Mouse (Mus musculus): Measurements from ENCODE around the gene Fbxw11. TPM values are rescaled to one million over a fixed set of nuclear protein-coding genes. Genes with fewer than 3 reads are reported as not detected.
"Not testable (repeated sequence)": the region's sequence is repeated elsewhere in the genome, so short reads cannot be mapped to it uniquely, and the experiment has no call there.

Gene Fbxw11
- polyA plus RNA-seq, 1 experiment from 2014 or later = 59.0 TPM

- ATAC-seq = no peak
- no peak overlapping the region for H3K27ac ChIP-seq (ENCODE audit: low read length)
- peaks cover under 1% of the 10 kb centered on the region; the same call in 1 of the 2 replicates for H3K4me1 ChIP-seq (ENCODE audit: control insufficient read depth, insufficient read depth, low read length)
- H3K9ac ChIP-seq (ENCODE audit: low read depth, low read length) = no peak overlapping the region
- no peak overlapping the region for H3K4me2 ChIP-seq (ENCODE audit: low read depth, low read length)
- no peaks in the 10 kb centered on the region for H3K9me3 ChIP-seq (ENCODE audit: control insufficient read depth, low read length)
- H3K27me3 ChIP-seq (replicated peaks; ENCODE audit: control insufficient read depth, insufficient read depth, low read length) = no peaks in the 10 kb centered on the region
- no peak overlapping the region for H3K4me3 ChIP-seq (ENCODE audit: low read length)
- WGBS = 81% methylated on average over 6 of the region's 6 CpGs
- no peaks in the 10 kb centered on the region for H3K36me3 ChIP-seq (ENCODE audit: control insufficient read depth, insufficient read depth, low read length)
Measured at GRCm38 (mm10) chr11:32610616-32611015, 31.9 kb upstream of the Fbxw11 start.

- WGBS = 63% methylated on average over 6 of the region's 6 CpGs
Measured at GRCm38 (mm10) chr11:32612304-32612703, 30.2 kb upstream of the Fbxw11 start.

GRCm38 (mm10) chr11:32614463-32614862 lies 28.1 kb upstream of the Fbxw11 start:
- Histone ChIP-seq H3K9ac (ENCODE audit: low read depth, low read length) (no peak overlapping the region), H3K36me3 (ENCODE audit: control insufficient read depth, insufficient read depth, low read length) (no peaks in the 10 kb centered on the region), H3K4me2 (ENCODE audit: low read depth, low read length) (no peak overlapping the region), H3K27ac (ENCODE audit: low read length) (no peak overlapping the region), H3K27me3 (replicated peaks; ENCODE audit: control insufficient read depth, insufficient read depth, low read length) (no peaks in the 10 kb centered on the region), H3K4me1 (ENCODE audit: control insufficient read depth, insufficient read depth, low read length) (peaks cover 13% of the 10 kb centered on the region), H3K9me3 (ENCODE audit: control insufficient read depth, low read length) (no peaks in the 10 kb centered on the region), H3K4me3 (ENCODE audit: low read length) (no peak overlapping the region)
- ATAC-seq = no peak
- 96% methylated on average over 29 of the region's 29 CpGs for WGBS

More at GRCm38 (mm10) chr11:32612304-32612703, 30.2 kb upstream of the Fbxw11 start:
- Histone ChIP-seq H3K36me3 (ENCODE audit: control insufficient read depth, insufficient read depth, low read length) (no peaks in the 10 kb centered on the region), H3K27ac (ENCODE audit: low read length) (no peak overlapping the region), H3K4me1 (ENCODE audit: control insufficient read depth, insufficient read depth, low read length) (no peaks in the 10 kb centered on the region), H3K4me2 (ENCODE audit: low read depth, low read length) (no peak overlapping the region), H3K4me3 (ENCODE audit: low read length) (no peak overlapping the region), H3K9me3 (ENCODE audit: control insufficient read depth, low read length) (no peaks in the 10 kb centered on the region), H3K27me3 (replicated peaks; ENCODE audit: control insufficient read depth, insufficient read depth, low read length) (no peaks in the 10 kb centered on the region), H3K9ac (ENCODE audit: low read depth, low read length) (no peak overlapping the region)
- ATAC-seq = no peak

GRCm38 (mm10) chr11:32615561-32615960 lies 27.0 kb upstream of the Fbxw11 start:
- Histone ChIP-seq H3K9ac (ENCODE audit: low read depth, low read length) (no peak overlapping the region), H3K27ac (ENCODE audit: low read length) (no peak overlapping the region), H3K4me3 (ENCODE audit: low read length) (no peak overlapping the region), H3K27me3 (replicated peaks; ENCODE audit: control insufficient read depth, insufficient read depth, low read length) (no peaks in the 10 kb centered on the region), H3K9me3 (ENCODE audit: control insufficient read depth, low read length) (no peaks in the 10 kb centered on the region), H3K4me2 (ENCODE audit: low read depth, low read length) (no peak overlapping the region), H3K36me3 (ENCODE audit: control insufficient read depth, insufficient read depth, low read length) (no peaks in the 10 kb centered on the region), H3K4me1 (ENCODE audit: control insufficient read depth, insufficient read depth, low read length) (peaks cover 16% of the 10 kb centered on the region)
- WGBS = 26% methylated on average over 11 of the region's 11 CpGs
- 0 out of 2 replicates have a peak, but pooled peaks have one; percentile 19 for ATAC-seq

- no peak overlapping the region for H3K27ac ChIP-seq (ENCODE audit: low read length)
- no peaks in the 10 kb centered on the region for H3K27me3 ChIP-seq (replicated peaks; ENCODE audit: control insufficient read depth, insufficient read depth, low read length)
- peaks cover 16% of the 10 kb centered on the region for H3K4me1 ChIP-seq (ENCODE audit: control insufficient read depth, insufficient read depth, low read length)
- H3K9ac ChIP-seq (ENCODE audit: low read depth, low read length) = no peak overlapping the region
- no peaks in the 10 kb centered on the region for H3K36me3 ChIP-seq (ENCODE audit: control insufficient read depth, insufficient read depth, low read length)
- H3K4me3 ChIP-seq (ENCODE audit: low read length) = no peak overlapping the region
- H3K4me2 ChIP-seq (ENCODE audit: low read depth, low read length) = no peak overlapping the region
- ATAC-seq = no peak
- 72% methylated on average over 6 of the region's 6 CpGs for WGBS
- H3K9me3 ChIP-seq (ENCODE audit: control insufficient read depth, low read length) = no peaks in the 10 kb centered on the region
Measured at GRCm38 (mm10) chr11:32616091-32616490, 26.4 kb upstream of the Fbxw11 start.

GRCm38 (mm10) chr11:32618036-32618435 lies 24.5 kb upstream of the Fbxw11 start:
- no peaks in the 10 kb centered on the region for H3K9me3 ChIP-seq (ENCODE audit: control insufficient read depth, low read length)
- no peaks in the 10 kb centered on the region for H3K36me3 ChIP-seq (ENCODE audit: control insufficient read depth, insufficient read depth, low read length)
- no peak overlapping the region for H3K27ac ChIP-seq (ENCODE audit: low read length)
- no peak overlapping the region for H3K9ac ChIP-seq (ENCODE audit: low read depth, low read length)
- peaks cover 16% of the 10 kb centered on the region for H3K4me1 ChIP-seq (ENCODE audit: control insufficient read depth, insufficient read depth, low read length)
- 100% methylated on average over 1 of the region's 1 CpGs for WGBS
- H3K4me3 ChIP-seq (ENCODE audit: low read length) = no peak overlapping the region
- no peak for ATAC-seq
- no peak overlapping the region for H3K4me2 ChIP-seq (ENCODE audit: low read depth, low read length)
- H3K27me3 ChIP-seq (replicated peaks; ENCODE audit: control insufficient read depth, insufficient read depth, low read length) = no peaks in the 10 kb centered on the region

- H3K4me2 ChIP-seq (ENCODE audit: low read depth, low read length); H3K9me3 ChIP-seq (ENCODE audit: control insufficient read depth, low read length); H3K27me3 ChIP-seq (replicated peaks; ENCODE audit: control insufficient read depth, insufficient read depth, low read length); H3K9ac ChIP-seq (ENCODE audit: low read depth, low read length); H3K4me3 ChIP-seq (ENCODE audit: low read length); ATAC-seq; H3K36me3 ChIP-seq (ENCODE audit: control insufficient read depth, insufficient read depth, low read length): not testable (repeated sequence)
- H3K27ac ChIP-seq (ENCODE audit: low read length) = peak overlapping the region; percentile 92
- H3K4me1 ChIP-seq (ENCODE audit: control insufficient read depth, insufficient read depth, low read length) = peaks cover 16% of the 10 kb centered on the region
- 86% methylated on average over 5 of the region's 5 CpGs for WGBS
Measured at GRCm38 (mm10) chr11:32618641-32619040, 23.9 kb upstream of the Fbxw11 start.

GRCm38 (mm10) chr11:32619257-32619816 lies 23.2 kb upstream of the Fbxw11 start:
- Histone ChIP-seq H3K4me1 (ENCODE audit: control insufficient read depth, insufficient read depth, low read length) (peaks cover 16% of the 10 kb centered on the region), H3K9ac (ENCODE audit: low read depth, low read length) (peak overlapping the region; percentile 49; the same call in 1 of the 2 replicates), H3K9me3 (ENCODE audit: control insufficient read depth, low read length) (no peaks in the 10 kb centered on the region), H3K4me2 (ENCODE audit: low read depth, low read length) (0 out of 2 replicates have a peak overlapping the region, but pooled peaks have one; percentile 8), H3K36me3 (ENCODE audit: control insufficient read depth, insufficient read depth, low read length) (no peaks in the 10 kb centered on the region), H3K27ac (ENCODE audit: low read length) (peak overlapping the region; percentile 92), H3K27me3 (replicated peaks; ENCODE audit: control insufficient read depth, insufficient read depth, low read length) (no peaks in the 10 kb centered on the region), H3K4me3 (ENCODE audit: low read length) (no peak overlapping the region)
- peak; percentile 86 for ATAC-seq
- 32% methylated on average over 8 of the region's 8 CpGs for WGBS

- Histone ChIP-seq H3K36me3 (ENCODE audit: control insufficient read depth, insufficient read depth, low read length) (no peaks in the 10 kb centered on the region), H3K4me3 (ENCODE audit: low read length) (no peak overlapping the region), H3K9me3 (ENCODE audit: control insufficient read depth, low read length) (no peaks in the 10 kb centered on the region), H3K27ac (ENCODE audit: low read length) (peak overlapping the region; percentile 92), H3K9ac (ENCODE audit: low read depth, low read length) (no peak overlapping the region), H3K27me3 (replicated peaks; ENCODE audit: control insufficient read depth, insufficient read depth, low read length) (no peaks in the 10 kb centered on the region), H3K4me1 (ENCODE audit: control insufficient read depth, insufficient read depth, low read length) (peaks cover 16% of the 10 kb centered on the region), H3K4me2 (ENCODE audit: low read depth, low read length) (no peak overlapping the region)
- no peak for ATAC-seq
- WGBS = 76% methylated on average over 6 of the region's 6 CpGs
Measured at GRCm38 (mm10) chr11:32619866-32620456, 22.6 kb upstream of the Fbxw11 start.
